ENCODE assay signal across 8 mouse cellular contexts in the genomic region with DNA sequence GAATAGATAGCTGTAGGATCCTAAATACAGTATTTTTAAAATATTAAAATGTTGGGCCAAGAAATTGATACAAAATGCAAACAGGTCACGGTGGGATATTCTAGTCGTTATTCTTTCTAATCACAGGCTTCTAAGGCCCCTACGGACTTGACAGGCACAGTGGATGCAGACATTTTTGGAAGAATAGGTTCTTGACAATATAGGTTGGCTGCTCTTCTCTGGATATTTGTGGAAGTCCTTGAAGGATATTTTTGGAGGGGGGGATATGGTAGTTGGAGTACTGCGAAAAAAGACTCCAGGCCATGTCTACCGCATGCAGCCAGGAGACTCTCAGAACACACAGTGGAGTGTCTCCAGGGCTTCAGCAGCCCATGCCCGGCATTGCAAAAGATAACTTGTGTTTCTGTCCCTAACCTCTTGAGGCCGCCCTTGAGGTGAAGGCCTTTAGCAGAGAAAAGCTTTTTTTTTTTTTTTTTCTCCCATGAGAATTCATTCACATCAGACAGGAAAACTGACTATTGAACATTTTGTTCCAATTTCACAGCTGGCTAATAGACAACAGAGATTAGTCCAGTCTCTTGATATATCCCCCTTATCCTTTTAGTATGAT. TPM values are rescaled to one million over a fixed set of nuclear protein-coding genes. Genes with fewer than 3 reads are reported as not detected.
A peak's percentile ranks its signal among the peaks of the same experiment; 100 is the strongest.
DNase-seq lines count a peak whose midpoint lies in the region; ATAC-seq lines count a peak whose summit lies in the region.

No protein-coding gene starts in this region.

- peaks cover 24% of the 10 kb centered on the region for H3K4me1 ChIP-seq in embryonic facial prominence, embryonic 15.5 days
- peaks cover 13% of the 10 kb centered on the region for H3K4me1 ChIP-seq in limb, embryonic 11.5 days (ENCODE audit: control insufficient read depth, insufficient read depth, low read length)
- peaks cover 14% of the 10 kb centered on the region for H3K4me1 ChIP-seq in midbrain, embryonic 11.5 days (ENCODE audit: control insufficient read depth, insufficient read depth, low read length)
- peaks cover 11% of the 10 kb centered on the region for H3K4me1 ChIP-seq in stomach, embryonic 16.5 days (ENCODE audit: control insufficient read depth, insufficient read depth, low read length)

- no peak for ATAC-seq in embryonic facial prominence, embryonic 15.5 days (ENCODE audit: insufficient number of reproducible peaks, low FRiP score, low TSS enrichment, low read depth)
- no peak for ATAC-seq in limb, embryonic 11.5 days (ENCODE audit: insufficient number of reproducible peaks, low FRiP score, low TSS enrichment, low read depth)
- ATAC-seq in midbrain, embryonic 11.5 days (ENCODE audit: low FRiP score) = no peak
- no peak for ATAC-seq in stomach, embryonic 16.5 days (ENCODE audit: insufficient read depth, low FRiP score)

- H3K27me3 ChIP-seq in embryonic facial prominence, embryonic 15.5 days = no peaks in the 10 kb centered on the region
- H3K27me3 ChIP-seq in limb, embryonic 11.5 days (ENCODE audit: control insufficient read depth, insufficient read depth, low read length) = no peaks in the 10 kb centered on the region
- H3K27me3 ChIP-seq in midbrain, embryonic 11.5 days (ENCODE audit: control insufficient read depth, insufficient read depth, low read length) = no peaks in the 10 kb centered on the region
- H3K27me3 ChIP-seq in stomach, embryonic 16.5 days (ENCODE audit: control insufficient read depth, insufficient read depth, low read length) = no peaks in the 10 kb centered on the region

- no peaks in the 10 kb centered on the region for H3K9me3 ChIP-seq in embryonic facial prominence, embryonic 15.5 days (replicated peaks)
- no peaks in the 10 kb centered on the region for H3K9me3 ChIP-seq in limb, embryonic 11.5 days (ENCODE audit: control insufficient read depth, low read length)
- H3K9me3 ChIP-seq in midbrain, embryonic 11.5 days (ENCODE audit: control insufficient read depth, low read length) = no peaks in the 10 kb centered on the region
- H3K9me3 ChIP-seq in stomach, embryonic 16.5 days (replicated peaks; ENCODE audit: control insufficient read depth, low read length) = no peaks in the 10 kb centered on the region

- DNase-seq in ES-CJ7 (ENCODE audit: low read depth, low spot score) (peak; percentile 78), adipocyte (ENCODE audit: low spot score) (peak; percentile 91)
- peak; percentile 62 for DNase-seq in heart, postnatal 4 days
- DNase-seq in limb, embryonic 11.5 days (ENCODE audit: low spot score) = peak; percentile 53
- peak; percentile 87 for DNase-seq in midbrain, embryonic 11.5 days (ENCODE audit: low spot score, missing footprints)
- DNase-seq in frontal cortex, postnatal 14 days (ENCODE audit: low spot score in 2 of 2) = no peak

- H3K9ac ChIP-seq in embryonic facial prominence, embryonic 15.5 days = no peak overlapping the region
- H3K9ac ChIP-seq in limb, embryonic 11.5 days (ENCODE audit: low read length) = no peak overlapping the region
- H3K9ac ChIP-seq in midbrain, embryonic 11.5 days (ENCODE audit: low read length) = no peak overlapping the region
- peak overlapping the region; percentile 85; the same call in 1 of the 2 replicates for H3K9ac ChIP-seq in stomach, embryonic 16.5 days (ENCODE audit: low read length)

- 35% methylated on average over 7 of the region's 7 CpGs for WGBS in embryonic facial prominence, embryonic 15.5 days
- 45% methylated on average over 7 of the region's 7 CpGs for WGBS in limb, embryonic 11.5 days
- WGBS in midbrain, embryonic 11.5 days = 32% methylated on average over 7 of the region's 7 CpGs
- WGBS in stomach, embryonic 16.5 days = 44% methylated on average over 7 of the region's 7 CpGs

- 0 out of 2 replicates have a peak, but pooled peaks cover 3% of the 10 kb centered on the region for H3K36me3 ChIP-seq in embryonic facial prominence, embryonic 15.5 days
- H3K36me3 ChIP-seq in limb, embryonic 11.5 days (ENCODE audit: control insufficient read depth, insufficient read depth, low read length) = no peaks in the 10 kb centered on the region
- H3K36me3 ChIP-seq in midbrain, embryonic 11.5 days (ENCODE audit: control insufficient read depth, insufficient read depth, low read length) = no peaks in the 10 kb centered on the region
- no peaks in the 10 kb centered on the region for H3K36me3 ChIP-seq in stomach, embryonic 16.5 days (ENCODE audit: control insufficient read depth, insufficient read depth, low read length)

- H3K27ac ChIP-seq in embryonic facial prominence, embryonic 15.5 days (replicated peaks) = peak overlapping the region; percentile 87
- no peak overlapping the region for H3K27ac ChIP-seq in limb, embryonic 11.5 days (replicated peaks; ENCODE audit: low read depth, low read length)
- peak overlapping the region; percentile 27; the same call in 1 of the 2 replicates for H3K27ac ChIP-seq in midbrain, embryonic 11.5 days (ENCODE audit: low read depth, low read length)
- peak overlapping the region; percentile 92 for H3K27ac ChIP-seq in stomach, embryonic 16.5 days (ENCODE audit: low read length)

- H3K4me2 ChIP-seq in embryonic facial prominence, embryonic 15.5 days (replicated peaks) = peak overlapping the region; percentile 62
- peak overlapping the region; percentile 67; the same call in 1 of the 2 replicates for H3K4me2 ChIP-seq in limb, embryonic 11.5 days (ENCODE audit: low read depth, severe bottlenecking)
- peak overlapping the region; percentile 58 for H3K4me2 ChIP-seq in midbrain, embryonic 11.5 days
- H3K4me2 ChIP-seq in stomach, embryonic 16.5 days (ENCODE audit: low read depth, low read length) = peak overlapping the region; percentile 79

- H3K4me3 ChIP-seq in embryonic facial prominence, embryonic 15.5 days (replicated peaks) = peak overlapping the region; percentile 54
- H3K4me3 ChIP-seq in limb, embryonic 11.5 days (ENCODE audit: low read depth, low read length) = no peak overlapping the region
- H3K4me3 ChIP-seq in midbrain, embryonic 11.5 days (ENCODE audit: low read depth, low read length) = no peak overlapping the region
- peak overlapping the region; percentile 63 for H3K4me3 ChIP-seq in stomach, embryonic 16.5 days (replicated peaks; ENCODE audit: low read length)

RNA-seq across cellular contexts. Expression of a gene that starts 0.7 kb away (rescaled TPM):
- polyA plus RNA-seq in embryonic facial prominence, embryonic 15.5 days (2015; fragmentation: Nextera tagmentation; extraction: Ambion mirVana) = 126 and 129 TPM in 2 replicates
- 10 to 100 TPM; 23.8 to 30.0 TPM for total RNA-seq in heart, postnatal 4 days (2021)
- polyA plus RNA-seq in limb, embryonic 11.5 days (2014; fragmentation: Nextera tagmentation; extraction: Ambion mirVana) = 44.8 and 46.0 TPM in 2 replicates
- 18.2 and 20.3 TPM in 2 replicates for polyA plus RNA-seq in midbrain, embryonic 11.5 days (2014; fragmentation: Nextera tagmentation; extraction: Ambion mirVana)
- polyA plus RNA-seq in stomach, embryonic 16.5 days (2015; fragmentation: Nextera tagmentation; extraction: Ambion mirVana) = 75.1 and 81.9 TPM in 2 replicates

RNA-seq across cellular contexts. Expression of a gene that starts 1.5 kb away (rescaled TPM):
- polyA plus RNA-seq in embryonic facial prominence, embryonic 15.5 days (2015; fragmentation: Nextera tagmentation; extraction: Ambion mirVana) = 10.6 and 11.5 TPM in 2 replicates
- 10 to 100 TPM; 21.5 to 22.5 TPM for total RNA-seq in heart, postnatal 4 days (2021)
- polyA plus RNA-seq in limb, embryonic 11.5 days (2014; fragmentation: Nextera tagmentation; extraction: Ambion mirVana) = 11.7 and 12.3 TPM in 2 replicates
- 11.7 and 12.9 TPM in 2 replicates for polyA plus RNA-seq in midbrain, embryonic 11.5 days (2014; fragmentation: Nextera tagmentation; extraction: Ambion mirVana)
- polyA plus RNA-seq in stomach, embryonic 16.5 days (2015; fragmentation: Nextera tagmentation; extraction: Ambion mirVana) = 3.4 TPM in 2 replicates

RNA-seq across cellular contexts. Expression of a gene that starts 25.3 kb away (rescaled TPM):
- polyA plus RNA-seq in embryonic facial prominence, embryonic 15.5 days (2015; fragmentation: Nextera tagmentation; extraction: Ambion mirVana) = 0.59 TPM in 1 of 2 replicates, not detected in the other
- not detected for total RNA-seq in heart, postnatal 4 days (2021)
- polyA plus RNA-seq in limb, embryonic 11.5 days (2014; fragmentation: Nextera tagmentation; extraction: Ambion mirVana) = 0.48 and 0.92 TPM in 2 replicates
- 0.55 and 0.75 TPM in 2 replicates for polyA plus RNA-seq in midbrain, embryonic 11.5 days (2014; fragmentation: Nextera tagmentation; extraction: Ambion mirVana)
- 0.22 and 0.25 TPM in 2 replicates for polyA plus RNA-seq in stomach, embryonic 16.5 days (2015; fragmentation: Nextera tagmentation; extraction: Ambion mirVana)

RNA-seq across cellular contexts. Expression of a gene that starts 25.8 kb away (rescaled TPM):
- 53.2 and 56.7 TPM in 2 replicates for polyA plus RNA-seq in embryonic facial prominence, embryonic 15.5 days (2015; fragmentation: Nextera tagmentation; extraction: Ambion mirVana)
- total RNA-seq in heart, postnatal 4 days (2021) = 10 to 100 TPM; 20.7 to 22.6 TPM
- polyA plus RNA-seq in limb, embryonic 11.5 days (2014; fragmentation: Nextera tagmentation; extraction: Ambion mirVana) = 99.7 and 100 TPM in 2 replicates
- polyA plus RNA-seq in midbrain, embryonic 11.5 days (2014; fragmentation: Nextera tagmentation; extraction: Ambion mirVana) = 90.9 and 106 TPM in 2 replicates
- 45.4 and 49.2 TPM in 2 replicates for polyA plus RNA-seq in stomach, embryonic 16.5 days (2015; fragmentation: Nextera tagmentation; extraction: Ambion mirVana)

Comparison
In these comparisons a context has a peak if more than half of its experiments do, and no peak if none do; other contexts are left out.
1. DNase-seq: peak in ES-CJ7 (single experiment), adipocyte (single experiment), heart, postnatal 4 days (single experiment), limb, embryonic 11.5 days (single experiment) and midbrain, embryonic 11.5 days (single experiment); none in frontal cortex, postnatal 14 days (0 of 2).
2. H3K4me3 ChIP-seq: peak in embryonic facial prominence, embryonic 15.5 days (single experiment) and stomach, embryonic 16.5 days (single experiment); none in limb, embryonic 11.5 days (single experiment) and midbrain, embryonic 11.5 days (single experiment).
3. Peak in every context shown above with its lines, with median percentiles within 50 percentile points of each other: H3K4me2 ChIP-seq.